Mouse (Mus musculus) olfactory bulb, adult 2 months (tissue): ENCODE measurements at regions not wholly inside any gene's neighbourhood (a gene's known extent, or its start where the extent isn't known, plus 50 kb on each side); places are given as distances from the start of the nearest gene placed in this dataset.

Experiments
- CTCF ChIP-seq: fragments of 200-500 bp; IDR thresholded peaks from 2 replicates; pipeline ENCODE4 v1.5.1; 2012; ENCODE audit warnings: low read depth, mild to moderate bottlenecking, low read length, moderate library complexity; ENCODE audit not compliant: insufficient read depth
- POLR2A ChIP-seq: fragments of 200-500 bp; IDR thresholded peaks from 2 replicates; pipeline ENCODE4 v1.6.1; 2012; ENCODE audit warnings: mild to moderate bottlenecking, low read depth, low read length, moderate library complexity; ENCODE audit not compliant: insufficient read depth

DNA sequence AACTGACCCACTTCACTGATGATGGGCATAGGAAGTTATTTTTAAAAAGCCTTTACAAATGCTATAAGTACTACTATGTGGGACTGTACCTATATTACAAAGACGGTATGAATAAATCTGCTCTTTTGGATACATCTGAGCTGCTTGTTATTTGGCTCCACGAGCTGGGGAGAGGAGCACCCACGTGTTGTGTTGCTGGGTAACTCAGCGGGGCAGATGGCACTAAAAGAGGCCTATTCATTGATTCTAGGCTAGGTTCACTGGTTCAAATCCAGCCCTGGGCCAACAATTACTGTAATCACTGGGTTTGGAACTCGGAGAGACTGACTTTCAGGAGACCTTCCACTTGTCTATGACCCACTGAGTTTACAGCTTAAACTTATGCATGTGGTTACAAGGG, 176.0 kb upstream of the Cadm1 start:
- TF ChIP-seq CTCF = no peak
- TF ChIP-seq POLR2A = no peak
